Mouse (Mus musculus): Measurements from ENCODE around the gene Ercc1. TPM values are rescaled to one million over a fixed set of nuclear protein-coding genes. Genes with fewer than 3 reads are reported as not detected.
A peak's percentile ranks its signal among the peaks of the same experiment; 100 is the strongest.

Gene Ercc1
- polyA plus RNA-seq, 1 experiment from 2014 or later = 19.1 TPM

DNA sequence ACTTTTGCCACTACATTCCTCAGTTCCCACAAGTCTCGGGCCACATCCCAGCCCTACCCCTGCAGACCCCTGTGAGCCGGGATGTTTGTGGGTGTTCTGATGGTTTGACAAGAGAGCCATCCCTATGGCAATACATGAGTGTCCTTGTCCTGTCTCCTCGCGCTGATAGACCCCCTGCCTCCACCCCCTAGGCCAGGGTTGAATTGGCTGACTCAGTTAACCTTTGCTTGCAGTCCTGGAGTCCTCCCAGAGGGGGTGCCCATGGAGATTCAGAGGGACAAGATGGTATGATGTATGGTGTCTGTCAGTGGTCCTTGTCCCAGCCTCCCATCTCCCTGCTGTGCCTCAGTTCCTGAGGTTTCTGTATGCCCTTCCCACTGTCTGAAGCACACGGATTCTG, 30.5 kb upstream of the Ercc1 start:
- DNase-seq (no peak), ATAC-seq (ENCODE audit: low read depth) (no peak)
- H3K36me3 ChIP-seq = no peaks in the 10 kb centered on the region
- H3K9ac ChIP-seq = no peak overlapping the region
- H3K4me2 ChIP-seq = no peak overlapping the region
- no peak overlapping the region for H3K4me3 ChIP-seq (replicated peaks)
- peaks cover 17% of the 10 kb centered on the region for H3K4me1 ChIP-seq (replicated peaks)
- peaks cover 79% of the 10 kb centered on the region for H3K27me3 ChIP-seq
- no peak overlapping the region for H3K27ac ChIP-seq
- WGBS (ENCODE audit: insufficient replicate concordance) = 31% methylated on average over 5 of the region's 5 CpGs
- no peaks in the 10 kb centered on the region for H3K9me3 ChIP-seq (replicated peaks)

DNA sequence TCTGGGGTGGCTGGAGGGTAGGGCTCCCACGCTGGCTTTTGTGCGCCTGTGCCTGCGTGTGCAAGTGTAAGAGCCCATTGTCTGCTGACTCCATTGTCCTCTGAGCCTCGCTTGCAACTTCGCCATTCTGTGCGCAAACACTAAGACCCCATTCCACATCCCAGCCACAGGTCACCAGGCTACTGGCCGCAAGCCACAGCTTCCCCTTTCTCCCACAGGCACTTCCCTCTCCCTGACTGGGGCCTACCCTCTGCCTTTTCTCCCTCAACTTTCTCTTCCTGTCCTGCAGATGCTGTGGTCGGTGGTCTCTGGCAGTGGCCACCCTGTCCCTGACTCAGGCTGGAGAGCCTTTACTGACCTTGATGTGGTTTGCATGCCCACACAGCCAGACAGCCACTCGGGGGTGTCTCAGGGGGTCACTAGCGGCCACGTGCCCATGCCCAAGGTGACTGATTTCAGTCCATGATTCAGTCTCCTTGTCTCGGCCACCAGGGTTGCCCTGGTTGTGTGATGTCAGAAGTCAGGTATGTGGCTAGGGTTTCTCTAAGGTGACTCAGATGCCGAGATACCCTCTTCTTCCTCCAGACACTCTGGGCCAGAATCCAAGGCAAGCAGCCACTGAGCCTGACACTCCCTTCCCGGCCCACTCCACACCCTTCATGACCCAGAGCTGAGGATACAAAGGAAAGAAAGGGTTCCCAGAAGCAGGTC, 28.0 kb upstream of the Ercc1 start:
- H3K4me2 ChIP-seq = no peak overlapping the region
- peaks cover 96% of the 10 kb centered on the region for H3K27me3 ChIP-seq
- no peaks in the 10 kb centered on the region for H3K9me3 ChIP-seq (replicated peaks)
- H3K36me3 ChIP-seq = no peaks in the 10 kb centered on the region
- H3K9ac ChIP-seq = no peak overlapping the region
- peaks cover 14% of the 10 kb centered on the region for H3K4me1 ChIP-seq (replicated peaks)
- ATAC-seq (ENCODE audit: low read depth) = no peak
- DNase-seq = no peak
- no peak overlapping the region for H3K4me3 ChIP-seq (replicated peaks)
- WGBS (ENCODE audit: insufficient replicate concordance) = 14% methylated on average over 14 of the region's 14 CpGs
- H3K27ac ChIP-seq = no peak overlapping the region

DNA sequence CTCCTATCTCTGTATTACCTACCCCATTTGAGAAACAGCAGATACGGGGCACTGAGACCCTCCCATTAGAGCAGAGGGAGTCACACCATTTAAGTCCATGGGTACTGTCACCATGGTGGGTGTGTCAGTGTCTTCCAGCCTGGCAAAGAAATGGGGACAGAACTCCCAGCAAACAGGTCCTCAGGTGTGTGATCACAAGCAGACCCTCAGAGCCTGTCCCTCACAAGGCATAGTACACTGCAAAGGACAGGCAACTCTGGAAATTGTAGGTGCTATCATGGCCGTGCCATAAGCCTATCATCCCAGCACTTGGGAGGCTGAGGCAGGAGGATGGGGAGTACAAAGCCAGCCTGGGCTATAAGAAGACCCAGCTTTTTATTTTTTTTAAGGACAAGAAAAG, 26.4 kb upstream of the Ercc1 start:
- DNase-seq = no peak
- Histone ChIP-seq H3K27ac (no peak overlapping the region), H3K4me2 (no peak overlapping the region), H3K9ac (no peak overlapping the region), H3K36me3 (no peaks in the 10 kb centered on the region), H3K9me3 (replicated peaks) (no peaks in the 10 kb centered on the region), H3K27me3 (peaks cover 97% of the 10 kb centered on the region), H3K4me3 (replicated peaks) (no peak overlapping the region), H3K4me1 (replicated peaks) (peaks cover 14% of the 10 kb centered on the region)
- 39% methylated on average over 2 of the region's 2 CpGs for WGBS (ENCODE audit: insufficient replicate concordance)
- no peak for ATAC-seq (ENCODE audit: low read depth)

DNA sequence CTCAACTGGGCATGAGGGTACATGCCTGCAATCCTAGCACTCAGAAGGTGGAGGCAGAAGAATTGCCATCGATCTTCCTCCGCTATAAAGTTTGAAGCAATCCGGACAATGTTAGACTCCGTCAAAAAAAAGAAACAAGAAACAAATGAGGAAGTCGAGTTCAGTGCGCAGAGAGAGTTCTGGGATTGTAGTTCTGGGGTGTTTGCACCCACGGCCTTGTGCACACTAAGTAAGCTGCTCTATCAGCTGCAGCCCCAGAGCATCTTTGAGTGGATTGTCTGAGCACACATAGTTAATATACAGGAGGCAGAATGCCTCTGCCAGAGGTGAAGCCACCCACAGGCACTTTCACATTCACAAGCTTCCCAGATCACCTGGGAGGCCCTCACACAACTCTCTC, 25.9 kb upstream of the Ercc1 start:
- H3K27me3 ChIP-seq = peaks cover 97% of the 10 kb centered on the region
- no peaks in the 10 kb centered on the region for H3K36me3 ChIP-seq
- no peak overlapping the region for H3K4me3 ChIP-seq (replicated peaks)
- H3K27ac ChIP-seq = no peak overlapping the region
- peaks cover 14% of the 10 kb centered on the region for H3K4me1 ChIP-seq (replicated peaks)
- no peak overlapping the region for H3K4me2 ChIP-seq
- no peak overlapping the region for H3K9ac ChIP-seq
- DNase-seq (no peak), ATAC-seq (ENCODE audit: low read depth) (no peak)
- no peaks in the 10 kb centered on the region for H3K9me3 ChIP-seq (replicated peaks)
- 32% methylated on average over 7 of the region's 7 CpGs for WGBS (ENCODE audit: insufficient replicate concordance)

DNA sequence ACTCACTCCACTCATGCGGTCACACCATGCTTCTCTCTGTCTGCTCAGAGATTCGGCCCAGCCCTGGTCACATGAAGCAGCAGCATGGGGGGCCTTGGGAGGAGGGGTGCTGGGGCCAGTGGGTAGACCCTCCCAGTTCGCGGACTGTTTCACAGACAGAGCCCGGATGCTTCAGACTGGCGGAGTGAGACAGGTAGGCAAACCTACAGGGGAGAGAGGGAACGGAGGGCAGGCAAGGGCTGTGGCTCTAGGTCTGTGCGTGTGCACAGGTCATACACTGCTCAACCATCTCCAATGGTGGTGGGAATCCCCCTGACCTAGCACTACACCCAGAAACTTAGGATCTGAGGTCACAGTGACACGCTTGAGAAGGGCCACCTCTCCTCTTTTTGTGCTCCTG, 25.1 kb upstream of the Ercc1 start:
- WGBS (ENCODE audit: insufficient replicate concordance) = 16% methylated on average over 9 of the region's 9 CpGs

DNA sequence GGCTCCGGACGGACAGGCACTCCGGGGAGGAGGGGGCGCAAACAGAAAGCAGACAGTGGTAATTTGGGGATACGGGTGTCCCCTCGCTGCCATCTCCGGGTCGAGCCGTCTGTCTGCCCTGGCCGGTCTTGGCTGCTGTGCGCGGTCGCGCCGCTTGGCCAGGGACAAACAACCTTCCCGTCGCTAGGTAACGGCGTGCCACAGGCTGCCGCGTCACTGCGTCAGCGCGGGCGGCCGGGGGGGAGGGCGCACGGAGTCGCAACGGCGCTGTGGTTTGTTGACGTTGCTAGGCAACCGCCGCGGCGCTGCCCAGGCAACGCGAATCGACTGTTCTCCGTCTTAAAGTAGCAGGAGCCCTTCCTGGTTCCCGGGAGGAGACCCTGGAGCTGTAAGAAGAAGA, 24.7 kb upstream of the Ercc1 start:
- WGBS (ENCODE audit: insufficient replicate concordance) = under 1% methylated on average over 41 of the region's 41 CpGs
- DNase-seq = peak; percentile 74
- Histone ChIP-seq H3K9ac (no peak overlapping the region), H3K9me3 (replicated peaks) (no peaks in the 10 kb centered on the region), H3K4me2 (peak overlapping the region; percentile 69), H3K4me3 (replicated peaks) (peak overlapping the region; percentile 46), H3K27ac (no peak overlapping the region), H3K4me1 (replicated peaks) (peaks cover 14% of the 10 kb centered on the region), H3K36me3 (no peaks in the 10 kb centered on the region), H3K27me3 (peaks cover 94% of the 10 kb centered on the region)
- peak; percentile 80 for ATAC-seq (ENCODE audit: low read depth)

More for the DNA sequence above, 25.1 kb upstream of the Ercc1 start:
- Histone ChIP-seq H3K4me2 (peak overlapping the region; percentile 69), H3K9me3 (replicated peaks) (no peaks in the 10 kb centered on the region), H3K4me3 (replicated peaks) (peak overlapping the region; percentile 46), H3K27me3 (peaks cover 98% of the 10 kb centered on the region), H3K36me3 (no peaks in the 10 kb centered on the region), H3K27ac (no peak overlapping the region), H3K9ac (no peak overlapping the region), H3K4me1 (replicated peaks) (peaks cover 14% of the 10 kb centered on the region)
- ATAC-seq (ENCODE audit: low read depth) (peak; percentile 49; the same call in 1 of the 2 replicates), DNase-seq (no peak)

DNA sequence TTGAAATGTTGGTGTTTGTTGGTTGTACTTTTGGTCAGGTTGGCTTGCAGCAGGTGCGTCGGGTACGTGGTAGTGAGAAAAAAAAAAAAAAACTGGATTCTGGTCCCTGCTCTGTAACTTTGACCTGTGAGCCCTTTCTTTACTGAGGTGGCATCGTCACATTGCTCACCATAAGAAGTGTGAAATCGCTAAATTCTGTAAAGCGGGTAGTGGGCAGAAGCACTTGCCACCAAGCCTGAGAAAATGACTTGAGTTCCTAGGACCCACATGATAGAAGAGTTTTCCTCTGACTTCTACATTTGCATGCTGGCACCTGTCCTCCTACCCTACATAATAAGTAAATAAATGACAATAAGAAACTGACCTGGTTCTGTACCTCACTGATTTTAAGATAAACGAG, 23.9 kb upstream of the Ercc1 start:
- H3K4me2 ChIP-seq = peak overlapping the region; percentile 69
- peaks cover 18% of the 10 kb centered on the region for H3K4me1 ChIP-seq (replicated peaks)
- no peak overlapping the region for H3K27ac ChIP-seq
- DNase-seq (no peak), ATAC-seq (ENCODE audit: low read depth) (no peak)
- peaks cover 86% of the 10 kb centered on the region for H3K27me3 ChIP-seq
- peak overlapping the region; percentile 46; the same call in 1 of the 2 replicates for H3K4me3 ChIP-seq (replicated peaks)
- no peaks in the 10 kb centered on the region for H3K36me3 ChIP-seq
- H3K9ac ChIP-seq = no peak overlapping the region
- WGBS (ENCODE audit: insufficient replicate concordance) = 27% methylated on average over 7 of the region's 7 CpGs
- no peaks in the 10 kb centered on the region for H3K9me3 ChIP-seq (replicated peaks)

DNA sequence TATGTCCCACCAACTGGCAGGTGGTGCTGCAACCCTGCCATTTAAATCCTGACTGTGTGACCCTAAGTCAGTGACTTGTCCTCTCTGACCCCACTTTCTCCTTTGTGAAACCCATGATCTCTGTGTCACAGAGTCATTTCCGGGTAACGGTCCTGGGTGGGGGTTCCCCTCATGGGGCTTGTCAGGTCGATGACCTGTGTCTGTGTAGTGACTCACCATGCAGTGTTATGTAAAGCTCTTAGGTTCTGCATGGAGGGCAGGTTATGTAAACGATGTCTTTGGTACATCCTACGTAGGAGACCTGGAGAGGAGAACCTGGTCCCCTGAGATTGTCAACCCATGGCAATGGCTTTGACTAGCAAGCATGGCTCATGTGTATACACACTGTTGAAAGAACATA, 23.1 kb upstream of the Ercc1 start:
- ATAC-seq (ENCODE audit: low read depth) (no peak), DNase-seq (no peak)
- H3K36me3 ChIP-seq = no peaks in the 10 kb centered on the region
- H3K4me2 ChIP-seq = no peak overlapping the region
- H3K27me3 ChIP-seq = peaks cover 78% of the 10 kb centered on the region
- H3K9me3 ChIP-seq (replicated peaks) = no peaks in the 10 kb centered on the region
- H3K4me3 ChIP-seq (replicated peaks) = no peak overlapping the region
- H3K4me1 ChIP-seq (replicated peaks) = peaks cover 26% of the 10 kb centered on the region
- H3K27ac ChIP-seq = no peak overlapping the region
- H3K9ac ChIP-seq = no peak overlapping the region
- WGBS (ENCODE audit: insufficient replicate concordance) = 44% methylated on average over 5 of the region's 5 CpGs

DNA sequence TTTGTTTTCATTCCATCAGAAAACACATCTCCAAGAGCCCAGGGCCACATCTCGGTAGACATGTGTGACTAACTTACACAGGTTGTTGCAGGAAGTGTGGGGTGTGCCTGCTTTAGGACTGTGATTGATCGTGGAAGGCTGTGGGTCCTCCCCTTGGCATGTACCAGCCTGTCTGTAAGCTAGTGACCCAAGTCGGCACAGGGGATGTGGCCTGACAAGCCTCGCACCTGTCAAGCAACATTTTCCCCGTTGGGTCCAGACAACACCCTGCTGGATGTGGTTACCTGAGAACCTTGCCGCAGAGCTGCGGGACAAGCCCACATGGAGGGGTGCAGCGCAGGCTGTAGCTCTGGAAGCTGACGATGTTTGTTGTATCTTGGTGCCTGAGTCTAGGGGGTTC, 22.1 kb upstream of the Ercc1 start:
- H3K27ac ChIP-seq = no peak overlapping the region
- no peak overlapping the region for H3K4me3 ChIP-seq (replicated peaks)
- DNase-seq = no peak
- H3K4me2 ChIP-seq = no peak overlapping the region
- H3K27me3 ChIP-seq = peaks cover 68% of the 10 kb centered on the region
- no peak for ATAC-seq (ENCODE audit: low read depth)
- no peak overlapping the region for H3K9ac ChIP-seq
- peaks cover 37% of the 10 kb centered on the region for H3K4me1 ChIP-seq (replicated peaks)
- H3K9me3 ChIP-seq (replicated peaks) = no peaks in the 10 kb centered on the region
- 39% methylated on average over 9 of the region's 9 CpGs for WGBS (ENCODE audit: insufficient replicate concordance)
- no peaks in the 10 kb centered on the region for H3K36me3 ChIP-seq

DNA sequence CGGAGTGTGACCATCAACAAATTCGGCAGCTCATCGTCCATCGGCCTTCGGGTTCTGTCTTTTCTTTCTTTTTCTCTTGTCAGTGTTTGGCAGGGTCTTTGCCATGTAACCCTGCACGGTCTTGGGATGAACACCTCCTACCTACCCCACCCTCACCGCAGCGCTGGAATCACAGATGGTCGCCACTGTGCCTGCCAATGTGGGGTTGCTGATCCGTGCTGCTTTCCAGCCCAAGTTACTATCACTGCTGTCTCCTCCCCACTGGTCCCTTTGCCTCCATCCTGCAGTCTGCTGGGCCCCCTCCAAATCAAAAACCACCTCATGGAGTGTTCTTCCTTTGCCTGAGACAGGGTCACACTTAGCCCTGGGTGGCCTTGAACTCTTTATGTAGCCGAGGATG, 20.4 kb upstream of the Ercc1 start:
- H3K36me3 ChIP-seq = no peaks in the 10 kb centered on the region
- ATAC-seq (ENCODE audit: low read depth) (no peak), DNase-seq (no peak)
- 72% methylated on average over 11 of the region's 11 CpGs for WGBS (ENCODE audit: insufficient replicate concordance)
- H3K27me3 ChIP-seq = peaks cover 50% of the 10 kb centered on the region
- H3K9ac ChIP-seq = no peak overlapping the region
- 0 out of 2 replicates have a peak, but pooled peaks cover 3% of the 10 kb centered on the region for H3K9me3 ChIP-seq (replicated peaks)
- H3K4me3 ChIP-seq (replicated peaks) = no peak overlapping the region
- H3K4me1 ChIP-seq (replicated peaks) = peaks cover 44% of the 10 kb centered on the region
- no peak overlapping the region for H3K27ac ChIP-seq
- H3K4me2 ChIP-seq = no peak overlapping the region

DNA sequence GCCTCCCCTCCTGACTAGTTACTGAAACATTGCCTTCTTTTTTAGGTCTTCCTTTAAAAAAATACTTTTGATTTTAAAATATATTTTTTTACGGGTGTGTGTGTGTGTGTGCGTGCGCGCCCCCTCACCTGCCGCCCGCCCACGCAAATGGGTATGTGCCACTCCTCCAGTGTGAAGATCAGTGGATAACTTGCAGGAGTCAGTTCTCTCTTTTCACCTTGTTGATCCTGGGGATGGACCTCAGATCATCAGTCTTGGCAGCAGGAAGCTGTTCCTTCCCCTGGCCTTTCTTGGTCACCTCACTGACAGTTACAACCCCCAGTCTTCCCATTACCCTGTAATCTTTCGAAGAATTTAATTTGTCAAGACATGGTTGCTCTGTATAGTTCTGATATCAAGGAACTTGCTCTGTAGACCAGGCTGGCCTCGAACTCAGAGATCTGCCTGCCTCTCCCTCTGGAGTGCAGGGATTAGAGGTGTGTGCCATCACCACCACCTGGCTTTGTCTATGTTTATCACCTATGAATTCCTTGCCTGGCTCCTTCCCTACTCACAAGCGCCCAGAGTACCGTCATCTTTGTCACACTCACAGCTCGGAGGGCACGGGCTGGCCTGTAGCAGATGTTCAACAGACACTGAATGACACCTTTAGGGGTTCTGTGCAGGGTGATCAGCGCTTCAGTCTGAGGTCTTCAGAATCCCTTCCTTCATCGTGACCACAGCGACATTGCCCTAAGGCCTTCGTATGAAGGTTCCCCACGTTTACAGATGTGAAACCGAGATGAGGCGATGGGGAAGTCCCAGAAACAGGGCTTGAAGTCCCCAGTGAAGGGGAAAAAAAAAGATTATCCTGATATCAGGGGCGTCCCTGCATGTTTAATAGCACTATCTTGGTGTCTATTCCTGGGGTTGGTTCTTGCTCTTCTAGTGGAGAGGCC, 19.0 kb upstream of the Ercc1 start:
- Histone ChIP-seq H3K27me3 (peaks cover 41% of the 10 kb centered on the region), H3K36me3 (no peaks in the 10 kb centered on the region), H3K9ac (peak overlapping the region; percentile 38), H3K27ac (no peak overlapping the region), H3K9me3 (replicated peaks) (0 out of 2 replicates have a peak, but pooled peaks cover 3% of the 10 kb centered on the region), H3K4me3 (replicated peaks) (peak overlapping the region; percentile 45; the same call in 1 of the 2 replicates), H3K4me2 (peak overlapping the region; percentile 74), H3K4me1 (replicated peaks) (peaks cover 36% of the 10 kb centered on the region)
- 50% methylated on average over 21 of the region's 21 CpGs for WGBS (ENCODE audit: insufficient replicate concordance)
- no peak for DNase-seq
- peak; percentile 45; the same call in 1 of the 2 replicates for ATAC-seq (ENCODE audit: low read depth)
